Mouse (Mus musculus): ENCODE results near the gene Amigo1. TPM values are rescaled to one million over a fixed set of nuclear protein-coding genes. Genes with fewer than 3 reads are reported as not detected.
A peak's percentile ranks its signal among the peaks of the same experiment; 100 is the strongest.

Gene Amigo1
- polyA plus RNA-seq, 1 experiment from 2014 or later: 2.4 TPM

DNA sequence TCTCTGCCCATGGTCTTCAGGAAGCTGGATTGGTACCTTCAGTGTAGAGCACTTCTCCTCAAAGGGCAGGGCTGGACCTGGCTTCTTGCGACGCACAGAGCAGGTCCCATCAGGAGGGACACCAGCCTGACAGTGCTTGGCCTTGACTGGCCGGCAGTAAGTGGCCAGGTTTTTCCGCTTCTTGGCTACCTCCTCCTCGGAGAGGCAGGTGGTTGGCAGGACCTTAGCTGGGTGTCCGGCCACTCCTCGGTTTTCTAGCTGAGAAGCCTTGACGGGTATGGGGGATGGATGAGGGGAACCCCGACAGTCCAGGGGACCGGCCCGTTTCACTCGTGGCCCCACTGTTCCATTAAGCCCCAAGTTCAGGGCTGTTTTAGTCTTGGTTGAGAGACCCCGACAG, 17.1 kb downstream of the Amigo1 start:
- no peaks in the 10 kb centered on the region for H3K9me3 ChIP-seq (ENCODE audit: control insufficient read depth, low read depth, low read length)
- H3K9ac ChIP-seq (replicated peaks; ENCODE audit: low read depth, low read length): no peak overlapping the region
- no peak overlapping the region for H3K4me3 ChIP-seq (ENCODE audit: low read depth, low read length)
- H3K27ac ChIP-seq (ENCODE audit: low read length): no peak overlapping the region; the same call in 1 of the 2 replicates
- no peak for ATAC-seq (ENCODE audit: insufficient number of reproducible peaks, insufficient read depth, low FRiP score, low read depth)
- H3K36me3 ChIP-seq (ENCODE audit: control insufficient read depth, insufficient read depth, low read length): peaks cover 29% of the 10 kb centered on the region
- no peaks in the 10 kb centered on the region for H3K27me3 ChIP-seq (ENCODE audit: control insufficient read depth, insufficient read depth, low read length)
- 92% methylated on average over 13 of the region's 13 CpGs for WGBS
- peaks cover 13% of the 10 kb centered on the region for H3K4me1 ChIP-seq (ENCODE audit: control insufficient read depth, insufficient read depth, low read length)
- no peak overlapping the region for H3K4me2 ChIP-seq (replicated peaks; ENCODE audit: low read depth, low read length)

DNA sequence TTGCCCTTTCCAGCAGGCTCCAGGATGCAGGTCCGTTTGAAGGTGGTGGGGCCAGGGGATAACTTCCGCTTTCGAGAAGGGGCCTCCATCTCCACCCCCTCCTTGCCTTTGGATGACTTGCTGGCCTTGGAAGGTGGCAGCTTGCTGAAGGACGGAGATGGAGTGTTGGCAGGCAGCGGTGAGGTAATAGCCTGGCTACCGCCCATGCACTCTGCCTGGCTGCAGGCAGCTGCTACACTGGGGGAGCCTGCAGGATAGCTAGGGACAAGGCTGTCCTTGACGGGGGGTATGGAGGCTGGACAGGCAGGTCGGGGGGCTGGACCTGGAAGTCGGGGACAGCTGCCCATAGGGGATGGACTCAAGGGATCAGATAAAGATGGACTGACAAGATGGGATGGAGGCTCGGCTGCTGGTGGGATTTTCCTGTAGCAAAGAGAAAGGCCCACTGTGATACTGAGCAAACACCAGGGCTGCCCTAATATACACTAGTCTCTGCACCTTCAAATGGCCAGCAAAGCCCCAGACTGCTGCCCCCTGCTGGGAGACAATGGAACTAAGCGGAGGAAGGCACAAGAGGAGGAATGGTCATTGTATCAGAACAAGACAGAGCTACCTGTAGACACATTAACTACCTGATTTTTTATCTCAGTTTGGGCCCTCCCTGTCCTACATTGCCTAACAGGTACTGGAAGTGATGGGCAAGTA, 17.6 kb downstream of the Amigo1 start:
- ATAC-seq (ENCODE audit: insufficient number of reproducible peaks, insufficient read depth, low FRiP score, low read depth): no peak

DNA sequence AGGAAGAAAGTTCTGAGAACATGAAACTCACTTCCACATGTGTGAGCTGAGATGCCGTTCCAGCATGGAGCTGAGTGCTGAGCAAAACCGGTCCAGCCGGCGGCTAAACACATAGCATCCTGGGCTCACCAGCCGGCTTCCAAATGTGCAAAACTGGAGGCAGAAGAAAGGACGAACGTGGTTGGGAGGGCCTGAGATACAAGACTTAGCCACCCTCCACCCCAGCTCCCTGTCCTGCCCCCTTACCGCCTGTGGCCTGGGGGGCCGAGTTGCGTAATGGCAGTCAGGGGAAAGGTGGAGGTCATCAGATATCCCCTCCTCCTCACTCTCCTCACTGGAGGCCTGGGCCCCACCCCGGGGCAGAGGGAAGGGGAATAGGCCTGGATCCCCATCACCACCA, 18.3 kb downstream of the Amigo1 start:
- Histone ChIP-seq H3K27ac (ENCODE audit: low read length) (no peak overlapping the region), H3K36me3 (ENCODE audit: control insufficient read depth, insufficient read depth, low read length) (peaks cover 29% of the 10 kb centered on the region), H3K9ac (replicated peaks; ENCODE audit: low read depth, low read length) (no peak overlapping the region), H3K4me1 (ENCODE audit: control insufficient read depth, insufficient read depth, low read length) (peaks cover 24% of the 10 kb centered on the region), H3K9me3 (ENCODE audit: control insufficient read depth, low read depth, low read length) (no peaks in the 10 kb centered on the region), H3K27me3 (ENCODE audit: control insufficient read depth, insufficient read depth, low read length) (no peaks in the 10 kb centered on the region), H3K4me3 (ENCODE audit: low read depth, low read length) (no peak overlapping the region), H3K4me2 (replicated peaks; ENCODE audit: low read depth, low read length) (no peak overlapping the region)
- no peak for ATAC-seq (ENCODE audit: insufficient number of reproducible peaks, insufficient read depth, low FRiP score, low read depth)
- 90% methylated on average over 11 of the region's 11 CpGs for WGBS

More for the DNA sequence above, 17.6 kb downstream of the Amigo1 start:
- no peaks in the 10 kb centered on the region for H3K9me3 ChIP-seq (ENCODE audit: control insufficient read depth, low read depth, low read length)
- no peak overlapping the region; the same call in 1 of the 2 replicates for H3K27ac ChIP-seq (ENCODE audit: low read length)
- no peak overlapping the region for H3K4me2 ChIP-seq (replicated peaks; ENCODE audit: low read depth, low read length)
- peaks cover 29% of the 10 kb centered on the region for H3K36me3 ChIP-seq (ENCODE audit: control insufficient read depth, insufficient read depth, low read length)
- H3K27me3 ChIP-seq (ENCODE audit: control insufficient read depth, insufficient read depth, low read length): no peaks in the 10 kb centered on the region
- H3K4me3 ChIP-seq (ENCODE audit: low read depth, low read length): no peak overlapping the region
- WGBS: 85% methylated on average over 11 of the region's 11 CpGs
- H3K4me1 ChIP-seq (ENCODE audit: control insufficient read depth, insufficient read depth, low read length): peaks cover 17% of the 10 kb centered on the region
- no peak overlapping the region for H3K9ac ChIP-seq (replicated peaks; ENCODE audit: low read depth, low read length)

DNA sequence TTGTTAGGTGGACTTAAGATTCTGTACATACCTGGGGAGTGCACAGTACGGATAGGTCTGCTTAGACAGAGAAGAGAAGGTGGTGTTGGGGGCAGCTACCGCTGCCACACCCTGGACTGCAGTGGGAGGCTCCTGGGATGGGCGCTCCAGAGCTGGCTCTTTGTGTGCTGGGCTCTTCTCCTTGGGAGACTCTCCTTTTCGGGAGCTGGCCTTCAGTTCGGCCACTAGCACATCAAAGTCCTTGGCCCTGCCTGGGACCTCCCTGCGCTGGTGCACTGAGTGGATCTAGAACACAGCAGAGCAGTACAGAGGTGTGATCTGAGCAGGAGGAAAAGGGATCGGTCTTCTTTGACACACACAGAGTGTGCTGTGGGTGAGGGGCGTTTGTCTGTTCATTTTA, 19.5 kb downstream of the Amigo1 start:
- H3K36me3 ChIP-seq (ENCODE audit: control insufficient read depth, insufficient read depth, low read length): peaks cover 29% of the 10 kb centered on the region
- H3K9ac ChIP-seq (replicated peaks; ENCODE audit: low read depth, low read length): no peak overlapping the region
- no peaks in the 10 kb centered on the region for H3K27me3 ChIP-seq (ENCODE audit: control insufficient read depth, insufficient read depth, low read length)
- no peak overlapping the region for H3K27ac ChIP-seq (ENCODE audit: low read length)
- WGBS: 92% methylated on average over 8 of the region's 8 CpGs
- no peak overlapping the region for H3K4me2 ChIP-seq (replicated peaks; ENCODE audit: low read depth, low read length)
- H3K4me1 ChIP-seq (ENCODE audit: control insufficient read depth, insufficient read depth, low read length): peaks cover 27% of the 10 kb centered on the region
- ATAC-seq (ENCODE audit: insufficient number of reproducible peaks, insufficient read depth, low FRiP score, low read depth): no peak
- H3K4me3 ChIP-seq (ENCODE audit: low read depth, low read length): no peak overlapping the region
- no peaks in the 10 kb centered on the region for H3K9me3 ChIP-seq (ENCODE audit: control insufficient read depth, low read depth, low read length)

DNA sequence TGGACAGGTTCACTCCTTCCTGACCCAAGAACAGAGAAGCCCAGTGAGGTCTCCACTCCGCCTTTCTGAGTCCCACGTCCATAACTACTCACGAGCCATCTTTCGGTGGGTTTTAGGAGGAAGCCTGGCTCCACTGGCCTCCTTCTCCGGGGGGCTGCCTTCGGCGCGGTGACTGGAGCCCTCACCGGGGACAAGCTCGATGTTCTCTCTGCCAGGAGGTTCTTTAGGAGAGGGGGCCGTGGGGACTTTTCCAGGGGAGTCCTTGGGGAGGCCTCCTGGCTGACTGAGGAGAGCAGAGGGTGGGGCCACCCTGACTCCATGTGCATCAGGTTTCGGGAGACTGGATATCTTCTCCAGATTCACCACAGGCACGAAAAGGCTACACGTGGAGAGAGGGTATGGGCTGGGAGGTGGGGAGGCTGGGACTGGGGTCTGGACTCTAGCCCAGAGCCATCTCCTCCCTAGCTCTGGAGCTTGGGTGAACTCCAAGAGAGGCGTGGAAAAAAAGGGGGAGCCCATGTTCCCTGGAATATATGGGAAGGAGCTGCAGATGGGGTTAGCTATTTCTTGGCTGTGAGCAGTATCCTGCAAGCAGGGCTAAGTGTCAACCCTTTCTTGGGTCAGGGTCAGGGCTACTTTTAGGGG, 20.7 kb downstream of the Amigo1 start:
- no peak overlapping the region for H3K4me3 ChIP-seq (ENCODE audit: low read depth, low read length)
- 72% methylated on average over 15 of the region's 15 CpGs for WGBS
- no peaks in the 10 kb centered on the region for H3K27me3 ChIP-seq (ENCODE audit: control insufficient read depth, insufficient read depth, low read length)
- no peaks in the 10 kb centered on the region for H3K9me3 ChIP-seq (ENCODE audit: control insufficient read depth, low read depth, low read length)
- H3K36me3 ChIP-seq (ENCODE audit: control insufficient read depth, insufficient read depth, low read length): peaks cover 28% of the 10 kb centered on the region
- H3K9ac ChIP-seq (replicated peaks; ENCODE audit: low read depth, low read length): no peak overlapping the region
- peaks cover 20% of the 10 kb centered on the region for H3K4me1 ChIP-seq (ENCODE audit: control insufficient read depth, insufficient read depth, low read length)
- no peak for ATAC-seq (ENCODE audit: insufficient number of reproducible peaks, insufficient read depth, low FRiP score, low read depth)
- no peak overlapping the region for H3K4me2 ChIP-seq (replicated peaks; ENCODE audit: low read depth, low read length)
- H3K27ac ChIP-seq (ENCODE audit: low read length): no peak overlapping the region; the same call in 1 of the 2 replicates

DNA sequence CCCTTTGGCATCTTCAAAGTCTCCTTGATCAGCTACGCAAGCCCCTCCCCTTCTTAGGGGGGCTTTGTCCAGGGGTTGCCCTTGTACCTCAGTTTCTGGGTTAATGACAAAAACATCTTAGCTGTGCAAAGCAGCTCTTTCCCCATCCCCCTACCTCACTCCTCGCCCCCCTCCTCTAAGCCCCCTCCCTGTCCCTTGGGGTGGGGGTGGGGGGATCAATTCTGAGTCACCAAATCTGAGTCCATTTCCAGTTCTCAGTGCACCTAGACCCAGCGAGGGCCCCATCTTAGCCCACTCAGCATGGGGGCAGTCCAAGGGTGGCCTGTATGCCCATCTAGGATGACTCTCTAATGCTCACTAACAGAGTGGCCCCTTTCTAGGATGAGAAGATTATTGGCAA, 22.9 kb downstream of the Amigo1 start:
- H3K27me3 ChIP-seq (ENCODE audit: control insufficient read depth, insufficient read depth, low read length): no peaks in the 10 kb centered on the region
- peak overlapping the region; percentile 92 for H3K4me2 ChIP-seq (replicated peaks; ENCODE audit: low read depth, low read length)
- peaks cover 14% of the 10 kb centered on the region for H3K36me3 ChIP-seq (ENCODE audit: control insufficient read depth, insufficient read depth, low read length)
- H3K27ac ChIP-seq (ENCODE audit: low read length): no peak overlapping the region
- WGBS: 63% methylated on average over 3 of the region's 3 CpGs
- H3K4me3 ChIP-seq (ENCODE audit: low read depth, low read length): peak overlapping the region; percentile 59
- ATAC-seq (ENCODE audit: insufficient number of reproducible peaks, insufficient read depth, low FRiP score, low read depth): no peak
- peaks cover 16% of the 10 kb centered on the region for H3K4me1 ChIP-seq (ENCODE audit: control insufficient read depth, insufficient read depth, low read length)
- no peak overlapping the region; the same call in 1 of the 2 replicates for H3K9ac ChIP-seq (replicated peaks; ENCODE audit: low read depth, low read length)
- no peaks in the 10 kb centered on the region for H3K9me3 ChIP-seq (ENCODE audit: control insufficient read depth, low read depth, low read length)

DNA sequence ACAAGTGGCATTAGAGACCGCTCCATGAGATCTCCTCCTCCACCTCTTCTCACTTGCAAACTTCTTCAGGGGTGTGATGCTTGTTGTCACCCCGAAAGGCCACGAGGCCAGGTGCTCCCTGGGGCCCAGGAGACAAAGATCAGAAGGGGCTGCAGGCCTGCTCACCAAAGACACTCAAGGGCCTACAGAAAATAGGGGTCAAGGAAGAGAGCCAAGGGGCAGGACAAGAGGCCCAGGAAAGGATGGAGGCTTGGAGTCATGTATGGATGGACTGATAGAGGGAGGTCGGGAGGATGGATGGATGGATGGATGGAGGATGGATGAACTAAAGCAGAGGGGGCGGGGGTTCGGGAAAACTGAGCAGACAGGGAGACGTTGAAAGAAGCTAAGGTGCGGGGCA, 23.4 kb downstream of the Amigo1 start:
- peak overlapping the region; percentile 88; the same call in 1 of the 2 replicates for H3K27ac ChIP-seq (ENCODE audit: low read length)
- peaks cover 16% of the 10 kb centered on the region for H3K4me1 ChIP-seq (ENCODE audit: control insufficient read depth, insufficient read depth, low read length)
- H3K4me2 ChIP-seq (replicated peaks; ENCODE audit: low read depth, low read length): peak overlapping the region; percentile 92
- peaks cover 13% of the 10 kb centered on the region for H3K36me3 ChIP-seq (ENCODE audit: control insufficient read depth, insufficient read depth, low read length)
- H3K9me3 ChIP-seq (ENCODE audit: control insufficient read depth, low read depth, low read length): no peaks in the 10 kb centered on the region
- no peak for ATAC-seq (ENCODE audit: insufficient number of reproducible peaks, insufficient read depth, low FRiP score, low read depth)
- H3K27me3 ChIP-seq (ENCODE audit: control insufficient read depth, insufficient read depth, low read length): no peaks in the 10 kb centered on the region
- peak overlapping the region; percentile 59 for H3K4me3 ChIP-seq (ENCODE audit: low read depth, low read length)
- H3K9ac ChIP-seq (replicated peaks; ENCODE audit: low read depth, low read length): peak overlapping the region; percentile 79
- WGBS: 5% methylated on average over 8 of the region's 8 CpGs

DNA sequence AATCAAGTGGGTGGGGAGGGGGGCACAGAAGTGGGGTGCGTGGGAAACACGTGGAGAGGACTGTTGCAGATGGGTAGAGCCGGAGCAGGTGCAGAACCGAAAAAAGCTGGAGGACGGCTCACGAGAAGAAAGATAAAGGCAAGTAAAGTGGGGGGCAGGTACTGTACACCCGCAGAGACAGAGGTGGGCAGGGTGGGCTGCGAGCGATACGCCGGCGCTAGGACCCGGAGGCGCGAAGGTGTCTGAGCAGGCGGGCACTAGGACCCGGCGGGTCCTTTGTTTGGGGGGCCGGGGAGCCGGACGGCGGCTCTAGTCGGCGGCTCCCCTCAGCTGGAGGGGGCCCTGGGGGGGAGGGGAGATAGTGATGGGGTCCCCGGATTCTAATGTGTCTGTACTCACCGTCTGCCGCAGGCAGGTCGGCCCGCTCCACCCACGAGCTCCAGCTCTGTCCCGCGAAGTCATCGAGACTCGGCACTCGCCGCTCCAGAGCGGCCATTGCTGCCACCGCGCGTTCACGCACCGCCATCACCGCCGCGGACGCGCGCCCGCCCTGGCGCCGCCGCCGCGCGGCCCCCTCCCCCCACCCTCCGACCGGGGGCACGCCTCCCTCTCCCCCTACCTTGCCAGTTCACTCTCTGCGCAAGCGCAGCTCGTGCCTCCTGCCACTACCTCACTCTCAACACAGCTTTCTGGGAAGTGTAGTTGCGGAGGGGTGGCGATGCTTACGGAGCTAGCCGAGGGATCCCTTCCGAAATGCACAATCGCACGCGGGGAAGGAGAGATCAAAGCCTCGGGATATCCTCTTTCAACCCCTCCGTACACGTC, 24.0 kb downstream of the Amigo1 start:
- Histone ChIP-seq H3K36me3 (ENCODE audit: control insufficient read depth, insufficient read depth, low read length) (peaks cover 6% of the 10 kb centered on the region), H3K27me3 (ENCODE audit: control insufficient read depth, insufficient read depth, low read length) (no peaks in the 10 kb centered on the region), H3K27ac (ENCODE audit: low read length) (peak overlapping the region; percentile 88), H3K4me1 (ENCODE audit: control insufficient read depth, insufficient read depth, low read length) (peaks cover 16% of the 10 kb centered on the region), H3K9ac (replicated peaks; ENCODE audit: low read depth, low read length) (peak overlapping the region; percentile 79), H3K4me3 (ENCODE audit: low read depth, low read length) (peak overlapping the region; percentile 59), H3K4me2 (replicated peaks; ENCODE audit: low read depth, low read length) (peak overlapping the region; percentile 92), H3K9me3 (ENCODE audit: control insufficient read depth, low read depth, low read length) (no peaks in the 10 kb centered on the region)
- under 1% methylated on average over 72 of the region's 72 CpGs for WGBS
- peak; percentile 92 for ATAC-seq (ENCODE audit: insufficient number of reproducible peaks, insufficient read depth, low FRiP score, low read depth)
